Mouse (Mus musculus) bone marrow macrophage, adult 2 months (primary cell): Measurements from ENCODE around the gene Supt3. TPM values are rescaled to one million over a fixed set of nuclear protein-coding genes. Genes with fewer than 3 reads are reported as not detected.

Experiments used
- H3K27ac ChIP-seq: 2 replicates; pipeline ENCODE4 v1.5.1; 2012; ENCODE audit warnings: low read depth, low read length; ENCODE audit not compliant: insufficient read depth
- H3K4me1 ChIP-seq: 2 replicates; pipeline ENCODE4 v1.6.1; 2012; ENCODE audit warnings: low read length; ENCODE audit not compliant: control insufficient read depth, insufficient read depth
- H3K4me3 ChIP-seq: 2 replicates; pipeline ENCODE4 v1.5.1; 2012; ENCODE audit warnings: mild to moderate bottlenecking, low read length, moderate library complexity; ENCODE audit not compliant: insufficient read depth
- CTCF ChIP-seq: IDR thresholded peaks from 2 replicates; pipeline ENCODE4 v1.5.1; 2012; ENCODE audit warnings: low read depth, mild to moderate bottlenecking, low read length, moderate library complexity
- POLR2A ChIP-seq: IDR thresholded peaks from 2 replicates; pipeline ENCODE4 v1.6.1; 2012; ENCODE audit warnings: mild to moderate bottlenecking, low read depth, low read length, borderline replicate concordance
- polyA plus RNA-seq: library from polyadenylated mRNA; stranded (reverse); fragments of >200 nt; gene quantifications from 2 replicates; pipeline ENCODE4 v1.2.4, GENCODE M21; 2012; ENCODE audit not compliant: missing spikeins, insufficient read depth, insufficient read length

The Supt3 gene
- polyA plus RNA-seq = 14.5 and 15.4 TPM in 2 replicates

DNA sequence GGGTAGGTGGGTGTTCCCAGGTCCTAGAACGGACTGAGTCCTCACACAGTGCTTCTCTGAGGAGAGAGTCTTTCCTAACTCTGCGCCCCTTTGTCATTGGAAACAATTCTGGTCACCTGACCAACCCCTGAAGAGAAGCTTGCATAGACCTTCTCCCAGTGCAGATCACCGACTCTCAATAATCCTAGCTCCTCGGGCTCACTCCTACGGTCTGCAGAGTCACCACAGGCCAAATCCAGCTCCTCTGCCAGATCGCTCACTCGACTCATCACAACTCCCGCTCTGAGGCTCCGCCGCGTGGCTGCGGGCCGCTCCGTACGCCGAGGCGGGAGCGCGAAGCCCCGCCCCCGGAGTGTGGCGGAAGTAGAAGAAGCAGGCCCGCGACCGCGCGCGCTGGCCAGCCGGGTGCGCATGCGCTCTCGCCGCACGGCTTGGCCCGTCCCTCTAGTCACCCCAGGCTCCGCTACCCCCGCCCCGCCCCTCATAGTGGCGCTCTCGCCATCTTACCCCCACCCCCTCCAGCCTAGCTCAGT is at the start of gene Supt3:
Gene Supt3, plus strand, starts transcription at position 415 of the 533 bp plus-strand sequence.
- peak within 1 kb of the TSS; percentile 98 for H3K27ac ChIP-seq
- H3K4me1 ChIP-seq = peaks cover 20% of the 10 kb centered on the region
- peak within 1 kb of the TSS; percentile 95 for H3K4me3 ChIP-seq
- TF ChIP-seq POLR2A (no peak), CTCF (no peak)

GRCm38 (mm10) chr17:44727675-44728074 is 49.3 kb upstream of the Supt3 start:
- Histone ChIP-seq H3K4me3 (no peak overlapping the region), H3K27ac (no peak overlapping the region), H3K4me1 (peaks cover 18% of the 10 kb centered on the region)
- TF ChIP-seq POLR2A = no peak
- TF ChIP-seq CTCF = no peak

DNA sequence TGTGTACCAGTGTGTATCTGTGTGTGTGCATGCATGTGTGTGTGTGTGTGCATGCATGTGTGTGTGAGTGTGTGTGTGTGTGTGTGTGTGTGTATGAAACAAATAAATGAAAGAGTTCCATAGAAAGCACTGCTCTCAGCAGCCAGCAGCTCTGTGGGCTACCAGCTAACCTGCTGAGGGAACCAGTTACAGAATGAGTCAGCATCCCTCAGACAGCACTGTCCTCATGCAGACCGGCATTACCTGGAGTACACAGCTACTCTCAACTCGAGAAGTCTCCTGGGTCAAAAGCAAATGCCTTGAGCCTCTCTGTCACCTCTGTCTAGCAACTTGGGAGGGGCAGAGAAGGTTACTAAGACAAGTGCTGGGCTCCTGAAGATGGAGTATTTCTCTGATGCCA is 48.5 kb upstream of the Supt3 start:
- Histone ChIP-seq H3K4me3 (no peak overlapping the region), H3K27ac (no peak overlapping the region)
- TF ChIP-seq POLR2A (no peak), CTCF (no peak)

GRCm38 (mm10) chr17:44733544-44734310 is 43.2 kb upstream of the Supt3 start:
- TF ChIP-seq POLR2A (no peak), CTCF (no peak)
- Histone ChIP-seq H3K4me3 (peak overlapping the region; percentile 89), H3K27ac (no peak overlapping the region), H3K4me1 (0 out of 2 replicates have a peak, but pooled peaks cover 3% of the 10 kb centered on the region)

More for the DNA sequence above, 48.5 kb upstream of the Supt3 start:
- H3K4me1 ChIP-seq = peaks cover 18% of the 10 kb centered on the region

DNA sequence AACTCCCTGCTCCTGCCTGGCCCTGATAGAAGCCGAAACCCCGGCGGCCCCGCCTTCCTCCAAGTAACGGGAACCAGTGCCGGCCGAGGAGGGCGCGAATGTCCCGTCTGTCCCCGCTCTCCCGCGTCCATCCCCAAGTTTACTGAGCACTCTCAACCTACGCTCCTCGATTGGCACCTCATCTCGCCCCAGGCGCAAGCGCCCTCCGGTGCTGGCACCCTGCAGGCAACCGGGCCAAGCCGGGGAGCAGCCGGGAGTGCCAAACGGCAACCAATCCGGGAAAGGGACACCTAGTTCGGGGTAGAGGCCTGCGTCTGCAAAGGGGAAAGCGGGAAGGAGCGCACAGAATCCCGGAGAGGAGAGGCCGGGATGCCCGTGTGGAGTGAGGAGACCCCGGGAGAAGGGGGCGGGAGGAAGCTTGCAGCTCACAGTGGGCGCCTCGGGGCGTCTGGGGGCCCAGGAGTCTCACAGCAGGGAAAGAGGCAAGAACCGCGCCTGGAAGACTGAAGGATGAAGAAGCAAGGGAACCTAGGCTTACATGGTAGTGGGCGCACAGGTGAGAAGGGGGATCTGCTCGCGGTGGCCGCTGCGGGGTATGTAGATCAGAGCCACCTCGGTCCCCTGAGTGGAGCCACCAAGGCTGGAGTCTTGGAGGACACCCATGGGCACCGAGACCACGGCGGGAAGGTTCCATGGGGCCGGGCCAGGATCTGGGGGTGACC is 42.3 kb upstream of the Supt3 start:
- no peak overlapping the region for H3K27ac ChIP-seq
- TF ChIP-seq CTCF (no peak), POLR2A (no peak)

GRCm38 (mm10) chr17:44735223-44735990 is 41.5 kb upstream of the Supt3 start:
- Histone ChIP-seq H3K4me3 (peak overlapping the region; percentile 89), H3K4me1 (0 out of 2 replicates have a peak, but pooled peaks cover 2% of the 10 kb centered on the region), H3K27ac (no peak overlapping the region)
- TF ChIP-seq CTCF = no peak
- TF ChIP-seq POLR2A = no peak

More for the DNA sequence above, 42.3 kb upstream of the Supt3 start:
- H3K4me3 ChIP-seq = peak overlapping the region; percentile 89
- H3K4me1 ChIP-seq = 0 out of 2 replicates have a peak, but pooled peaks cover 3% of the 10 kb centered on the region

DNA sequence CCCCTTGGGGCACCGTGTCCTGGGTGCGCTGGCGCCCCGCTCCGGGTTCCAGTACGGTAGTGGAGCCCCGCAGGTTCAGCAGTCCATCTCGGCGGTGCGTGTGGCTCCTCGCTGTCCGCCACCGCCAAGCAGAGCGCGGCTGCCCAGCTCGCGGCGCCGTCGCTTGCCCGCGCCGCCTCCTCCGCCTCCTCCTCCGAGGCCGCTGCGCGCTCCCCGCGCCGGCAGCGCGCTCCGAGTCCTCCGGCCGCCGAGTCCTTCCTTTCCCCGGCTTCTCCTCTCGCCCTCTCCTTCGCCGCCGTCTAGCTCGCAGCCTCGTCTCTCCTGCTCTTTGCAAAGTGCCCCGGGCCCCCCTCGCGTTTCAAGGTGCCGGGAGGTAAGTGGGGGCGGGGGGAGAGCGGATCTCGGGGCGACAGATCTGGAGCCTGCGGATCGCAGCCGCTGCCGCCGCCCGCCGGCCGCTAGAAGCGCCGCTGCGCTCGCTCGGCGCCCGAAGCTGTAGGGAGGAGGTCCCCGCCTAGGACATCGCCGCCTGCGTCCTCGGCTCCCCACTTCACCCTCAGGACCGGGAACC is 40.9 kb upstream of the Supt3 start:
- Histone ChIP-seq H3K4me3 (peak overlapping the region; percentile 89), H3K27ac (peak overlapping the region; percentile 38; the same call in 1 of the 2 replicates), H3K4me1 (no peaks in the 10 kb centered on the region)
- no peak for TF ChIP-seq CTCF

DNA sequence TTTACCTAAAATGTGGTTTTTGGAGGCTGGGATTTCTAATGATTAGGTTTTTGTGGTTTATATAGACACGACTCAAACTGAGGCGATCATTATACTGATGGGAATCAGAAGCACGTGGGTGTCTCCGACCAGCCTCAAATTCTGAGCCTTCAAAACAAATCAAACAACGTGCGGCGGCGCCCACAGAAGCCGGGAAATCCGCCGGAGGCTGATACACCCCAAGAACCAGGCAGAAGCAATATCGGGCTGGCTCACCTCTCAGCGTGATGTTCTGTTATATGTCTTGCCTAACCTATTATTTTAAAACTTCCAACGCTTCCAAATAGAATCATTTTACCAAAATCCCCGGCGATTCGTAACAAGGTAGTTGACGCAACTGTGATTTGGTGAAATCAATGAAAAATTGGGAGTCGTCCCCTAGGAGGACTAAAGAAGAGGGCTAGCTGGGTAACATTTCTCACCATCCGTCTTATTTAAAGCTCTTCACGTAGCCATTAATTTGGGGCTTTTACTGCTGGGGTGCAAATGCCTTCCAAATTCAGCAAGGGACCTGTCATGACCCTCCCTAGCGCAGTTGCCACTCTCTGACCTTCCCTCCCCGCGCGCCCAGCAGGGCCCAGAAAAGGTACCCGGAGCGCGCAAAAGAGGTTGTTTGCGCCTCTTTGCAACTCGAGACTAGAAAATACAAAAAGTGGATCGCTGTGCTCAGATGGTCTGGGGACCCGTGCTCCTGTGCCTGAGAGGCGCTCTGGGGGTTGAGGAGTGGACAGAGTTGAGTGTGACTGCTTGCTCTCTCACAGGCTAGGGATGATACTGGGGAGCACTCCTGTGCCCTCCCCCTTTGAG is 39.5 kb upstream of the Supt3 start:
- no peak for TF ChIP-seq POLR2A
- TF ChIP-seq CTCF = no peak
- no peak overlapping the region for H3K27ac ChIP-seq

More for the DNA sequence above, 39.5 kb upstream of the Supt3 start:
- no peaks in the 10 kb centered on the region for H3K4me1 ChIP-seq
- peak overlapping the region; percentile 47 for H3K4me3 ChIP-seq
